21 mouse cellular contexts compared by ENCODE assay signal in the genomic region with DNA sequence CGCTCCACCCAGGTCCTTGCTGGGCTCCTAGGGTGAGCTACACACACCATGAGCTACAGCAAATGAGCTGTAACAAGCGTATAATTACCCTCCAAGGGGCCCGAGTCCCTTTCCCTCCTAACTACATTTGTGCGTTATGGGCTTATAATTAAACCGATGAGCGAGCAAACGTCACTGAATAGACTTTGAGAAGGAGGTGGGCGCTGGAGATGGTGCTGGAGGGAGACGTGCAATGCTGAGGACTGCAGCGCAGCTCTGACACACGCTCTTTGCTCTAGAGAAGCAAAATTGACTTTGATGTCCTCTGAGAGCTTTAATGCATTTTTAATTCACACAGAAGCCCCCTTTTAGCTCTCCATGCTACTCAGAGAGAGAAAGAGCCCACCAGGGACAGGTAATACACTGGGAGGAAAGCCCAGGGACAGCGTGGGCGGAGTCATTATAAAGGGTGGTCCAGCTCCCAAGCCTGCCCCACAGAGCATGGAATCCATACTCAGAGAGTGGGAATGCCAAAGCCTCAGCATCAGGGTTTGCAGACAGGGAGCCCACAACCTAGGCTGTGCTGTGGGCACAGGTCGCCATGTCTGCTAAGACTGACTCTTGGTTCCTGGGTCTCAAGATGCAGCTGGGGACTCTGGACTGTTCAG.
DNase-seq lines count a peak whose midpoint lies in the region; ATAC-seq and TF ChIP-seq lines count a peak whose summit lies in the region.
"Had no signal": no experiment of that assay in that cellular context is flagged by ENCODE, and none has a peak within 500 bp of the region (broad histone marks: within the 10 kb centered on the region; RNA-seq: fewer than 3 reads in every experiment).

No protein-coding gene starts in this region.

- WGBS in hindbrain, embryonic 12.5 days: 54% methylated on average over 14 of the region's 14 CpGs
- 62% methylated on average over 14 of the region's 14 CpGs for WGBS in hindbrain, embryonic 10.5 days
- WGBS in midbrain, embryonic 15.5 days: 45% methylated on average over 14 of the region's 14 CpGs
- 66% methylated on average over 14 of the region's 14 CpGs for WGBS in midbrain, embryonic 11.5 days
- 36% methylated on average over 14 of the region's 14 CpGs for WGBS in hindbrain, embryonic 14.5 days
- WGBS in hindbrain, postnatal 0 days: 33% methylated on average over 14 of the region's 14 CpGs

- ATAC-seq in hindbrain, embryonic 12.5 days (ENCODE audit: low FRiP score): peak; percentile 45
- ATAC-seq in midbrain, embryonic 15.5 days (replicated peaks): 0 out of 2 replicates have a peak, but pooled peaks have one; percentile 24
- ATAC-seq in midbrain, embryonic 11.5 days (ENCODE audit: low FRiP score): no peak
- 0 out of 2 replicates have a peak, but pooled peaks have one; percentile 24 for ATAC-seq in hindbrain, embryonic 14.5 days (ENCODE audit: low FRiP score)
- ATAC-seq in hindbrain, postnatal 0 days: peak; percentile 40; the same call in 1 of the 2 replicates
- ATAC-seq: activated CD4-positive, CD25-positive, alpha-beta regulatory T cell, adult 4 months had no signal

- H3K4me2 ChIP-seq in hindbrain, embryonic 12.5 days (replicated peaks): no peak overlapping the region
- H3K4me2 ChIP-seq in midbrain, embryonic 15.5 days: peak overlapping the region; percentile 9; the same call in 1 of the 2 replicates
- H3K4me2 ChIP-seq in midbrain, embryonic 11.5 days: no peak overlapping the region
- H3K4me2 ChIP-seq in hindbrain, embryonic 14.5 days (replicated peaks): no peak overlapping the region
- H3K4me2 ChIP-seq in hindbrain, postnatal 0 days (ENCODE audit: low read depth, low read length): no peak overlapping the region
- H3K4me2 ChIP-seq: heart, embryonic 13.5 days; midbrain, embryonic 12.5 days; stomach, embryonic 15.5 days had no signal

- no peaks in the 10 kb centered on the region for H3K36me3 ChIP-seq in hindbrain, embryonic 12.5 days
- H3K36me3 ChIP-seq in hindbrain, embryonic 10.5 days: no peaks in the 10 kb centered on the region
- H3K36me3 ChIP-seq in midbrain, embryonic 15.5 days (replicated peaks): no peaks in the 10 kb centered on the region
- no peaks in the 10 kb centered on the region for H3K36me3 ChIP-seq in midbrain, embryonic 11.5 days (ENCODE audit: control insufficient read depth, insufficient read depth, low read length)
- no peaks in the 10 kb centered on the region for H3K36me3 ChIP-seq in hindbrain, embryonic 14.5 days (replicated peaks; ENCODE audit: control insufficient read depth, insufficient read depth)
- no peaks in the 10 kb centered on the region for H3K36me3 ChIP-seq in hindbrain, postnatal 0 days (ENCODE audit: insufficient read depth, low read length)
- H3K36me3 ChIP-seq: heart, embryonic 13.5 days; midbrain, embryonic 12.5 days; stomach, embryonic 15.5 days had no signal

- no peak for TF ChIP-seq CTCF in hindbrain, postnatal 0 days (IDR thresholded peaks at IDR 0.05; ENCODE audit: low read depth)

- H3K9me3 ChIP-seq in hindbrain, embryonic 12.5 days (replicated peaks): no peaks in the 10 kb centered on the region
- no peaks in the 10 kb centered on the region for H3K9me3 ChIP-seq in hindbrain, embryonic 10.5 days
- H3K9me3 ChIP-seq in midbrain, embryonic 15.5 days: no peaks in the 10 kb centered on the region
- H3K9me3 ChIP-seq in midbrain, embryonic 11.5 days (ENCODE audit: control insufficient read depth, low read length): no peaks in the 10 kb centered on the region
- H3K9me3 ChIP-seq in hindbrain, embryonic 14.5 days (ENCODE audit: control insufficient read depth, low read length): no peaks in the 10 kb centered on the region
- H3K9me3 ChIP-seq in hindbrain, postnatal 0 days (ENCODE audit: low read length): no peaks in the 10 kb centered on the region
- H3K9me3 ChIP-seq: heart, embryonic 13.5 days; midbrain, embryonic 12.5 days; stomach, embryonic 15.5 days had no signal

- H3K4me1 ChIP-seq in hindbrain, embryonic 12.5 days: peaks cover 16% of the 10 kb centered on the region
- peaks cover 24% of the 10 kb centered on the region for H3K4me1 ChIP-seq in hindbrain, embryonic 10.5 days (replicated peaks)
- H3K4me1 ChIP-seq in midbrain, embryonic 15.5 days: peaks cover 28% of the 10 kb centered on the region
- no peaks in the 10 kb centered on the region for H3K4me1 ChIP-seq in midbrain, embryonic 11.5 days (ENCODE audit: control insufficient read depth, insufficient read depth, low read length)
- peaks cover 13% of the 10 kb centered on the region for H3K4me1 ChIP-seq in hindbrain, embryonic 14.5 days (replicated peaks; ENCODE audit: control insufficient read depth, insufficient read depth, low read length)
- peaks cover 11% of the 10 kb centered on the region; the same call in 1 of the 2 replicates for H3K4me1 ChIP-seq in hindbrain, postnatal 0 days (ENCODE audit: insufficient read depth, low read length)
- H3K4me1 ChIP-seq: heart, embryonic 13.5 days; stomach, embryonic 15.5 days had no signal

- no peak overlapping the region for H3K9ac ChIP-seq in hindbrain, embryonic 12.5 days
- H3K9ac ChIP-seq in midbrain, embryonic 15.5 days: no peak overlapping the region
- H3K9ac ChIP-seq in midbrain, embryonic 11.5 days (ENCODE audit: low read length): no peak overlapping the region
- H3K9ac ChIP-seq in hindbrain, embryonic 14.5 days: peak overlapping the region; percentile 8; the same call in 1 of the 2 replicates
- no peak overlapping the region for H3K9ac ChIP-seq in hindbrain, postnatal 0 days (replicated peaks; ENCODE audit: low read length)
- H3K9ac ChIP-seq: heart, embryonic 13.5 days; midbrain, embryonic 12.5 days; stomach, embryonic 15.5 days had no signal

- 0 out of 2 replicates have a peak, but pooled peaks cover 15% of the 10 kb centered on the region for H3K27me3 ChIP-seq in hindbrain, embryonic 12.5 days
- 0 out of 2 replicates have a peak, but pooled peaks cover 14% of the 10 kb centered on the region for H3K27me3 ChIP-seq in hindbrain, embryonic 10.5 days (ENCODE audit: insufficient read depth, poor library complexity, severe bottlenecking)
- H3K27me3 ChIP-seq in midbrain, embryonic 15.5 days (replicated peaks): 0 out of 2 replicates have a peak, but pooled peaks cover 2% of the 10 kb centered on the region
- no peaks in the 10 kb centered on the region for H3K27me3 ChIP-seq in midbrain, embryonic 11.5 days (ENCODE audit: control insufficient read depth, insufficient read depth, low read length)
- 0 out of 2 replicates have a peak, but pooled peaks cover 4% of the 10 kb centered on the region for H3K27me3 ChIP-seq in hindbrain, embryonic 14.5 days (ENCODE audit: control insufficient read depth, insufficient read depth, low read length)
- no peaks in the 10 kb centered on the region for H3K27me3 ChIP-seq in hindbrain, postnatal 0 days (ENCODE audit: insufficient read depth, low read length)
- H3K27me3 ChIP-seq: midbrain, embryonic 12.5 days; stomach, embryonic 15.5 days had no signal

- DNase-seq in hindbrain, embryonic 10.5 days (ENCODE audit: low spot score): no peak
- DNase-seq in midbrain, embryonic 11.5 days (ENCODE audit: low spot score, missing footprints): no peak
- no peak for DNase-seq in hindbrain, embryonic 14.5 days (ENCODE audit: low spot score)
- DNase-seq in hindbrain, postnatal 0 days (ENCODE audit: low spot score): no peak
- no peak for DNase-seq in heart, adult 8-10 months (ENCODE audit: low spot score)
- DNase-seq in adrenal gland, adult 18-20 months (ENCODE audit: low spot score in 2 of 2): no peak
- DNase-seq: adrenal gland, postnatal 10 days; cerebellum, adult 9-10 months; gastrocnemius, postnatal 25 days; heart, adult 18-20 months; heart, postnatal 14 days; kidney, adult 11 months; kidney, postnatal 14 days; layer of hippocampus, postnatal 36 days; thymus, postnatal 25 days had no signal

- H3K4me3 ChIP-seq in hindbrain, embryonic 12.5 days: no peak overlapping the region
- no peak overlapping the region for H3K4me3 ChIP-seq in hindbrain, embryonic 10.5 days
- no peak overlapping the region for H3K4me3 ChIP-seq in midbrain, embryonic 15.5 days
- no peak overlapping the region for H3K4me3 ChIP-seq in midbrain, embryonic 11.5 days (ENCODE audit: low read depth, low read length)
- H3K4me3 ChIP-seq in hindbrain, embryonic 14.5 days (replicated peaks; ENCODE audit: low read length): no peak overlapping the region
- H3K4me3 ChIP-seq in hindbrain, postnatal 0 days (ENCODE audit: low read length): no peak overlapping the region
- H3K4me3 ChIP-seq: heart, embryonic 13.5 days; midbrain, embryonic 12.5 days; stomach, embryonic 15.5 days had no signal

- no peak overlapping the region for H3K27ac ChIP-seq in hindbrain, embryonic 12.5 days
- no peak overlapping the region for H3K27ac ChIP-seq in hindbrain, embryonic 10.5 days
- H3K27ac ChIP-seq in midbrain, embryonic 15.5 days: peak overlapping the region; percentile 62
- no peak overlapping the region for H3K27ac ChIP-seq in midbrain, embryonic 11.5 days (ENCODE audit: low read depth, low read length)
- 0 out of 2 replicates have a peak overlapping the region, but pooled peaks have one; percentile 20 for H3K27ac ChIP-seq in hindbrain, embryonic 14.5 days
- no peak overlapping the region for H3K27ac ChIP-seq in hindbrain, postnatal 0 days
- H3K27ac ChIP-seq: heart, embryonic 13.5 days; midbrain, embryonic 12.5 days; stomach, embryonic 15.5 days had no signal

Comparison
In these comparisons a context has a peak if more than half of its experiments do, and no peak if none do; other contexts are left out.
1. H3K27ac ChIP-seq: peak in midbrain, embryonic 15.5 days (single experiment) and hindbrain, embryonic 14.5 days (single experiment); none in hindbrain, embryonic 12.5 days (single experiment), hindbrain, embryonic 10.5 days (single experiment), midbrain, embryonic 11.5 days (single experiment) and hindbrain, postnatal 0 days (single experiment).